Mouse (Mus musculus): ENCODE data around the gene Gm5678. TPM values are rescaled to one million over a fixed set of nuclear protein-coding genes. Genes with fewer than 3 reads are reported as not detected.

Gm5678 gene
- polyA plus RNA-seq, 1 experiment = not detected

GRCm38 (mm10) chr16:93671064-93671463 is 43.2 kb downstream of the Gm5678 start:
- no peak for TF ChIP-seq GATA1 (IDR thresholded peaks at IDR 0.05; ENCODE audit: low read length)

GRCm38 (mm10) chr16:93676376-93676775 is 48.5 kb downstream of the Gm5678 start:
- TF ChIP-seq GATA1 (IDR thresholded peaks at IDR 0.05; ENCODE audit: low read length) = no peak

DNA sequence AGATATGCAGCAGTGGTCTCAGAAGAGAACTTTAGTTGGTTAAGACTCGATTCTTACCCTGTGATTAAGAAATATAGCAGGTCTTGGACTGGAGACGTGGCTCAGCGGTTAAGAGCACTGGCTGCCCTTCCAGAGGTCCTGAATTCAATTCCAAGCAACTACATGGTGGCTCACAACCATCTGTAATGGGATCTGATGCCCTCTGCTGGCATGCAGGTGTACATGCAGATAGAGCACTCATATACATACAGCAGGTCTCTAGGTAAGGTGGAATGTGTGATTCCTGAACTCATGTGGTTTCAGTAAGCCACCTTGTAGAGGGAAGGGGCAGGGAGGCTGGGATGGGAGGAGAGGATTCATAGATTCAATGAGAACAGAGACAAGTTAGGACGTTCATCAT is 50.3 kb downstream of the Gm5678 start:
- TF ChIP-seq GATA1 (IDR thresholded peaks at IDR 0.05; ENCODE audit: low read length) = no peak

GRCm38 (mm10) chr16:93679165-93679564 is 51.3 kb downstream of the Gm5678 start:
- TF ChIP-seq GATA1 (IDR thresholded peaks at IDR 0.05; ENCODE audit: low read length) = no peak

Other genes starting within 250 kb of the Gm5678 start
- 1.7 and 2.3 TPM in 2 replicates for gene Setd4, start 24.0 kb upstream of the Gm5678 start, polyA plus RNA-seq (2012)
- 75.8 and 94.1 TPM in 2 replicates for gene Cbr1, start 22.2 kb upstream of the Gm5678 start, polyA plus RNA-seq (2012)
- not detected in 2 replicates for gene Cbr3, start 55.1 kb downstream of the Gm5678 start, polyA plus RNA-seq (2012)
- 0.59 and 0.77 TPM in 2 replicates for gene Dop1b, start 83.8 kb downstream of the Gm5678 start, polyA plus RNA-seq (2012)
- 10.7 and 12.2 TPM in 2 replicates for gene Morc3, start 204.0 kb downstream of the Gm5678 start, polyA plus RNA-seq (2012)

Measured in G1E-ER4 (cell line).